Mouse (Mus musculus) forebrain, embryonic 13.5 days (tissue): Measurements from ENCODE around the gene Fbxw9. TPM values are rescaled to one million over a fixed set of nuclear protein-coding genes. Genes with fewer than 3 reads are reported as not detected.

ENCODE experiments used
- ATAC-seq: fragments of 200-750 bp; cut with Nextera tagmentation; 2 replicates; pipeline ENCODE4 v1.8.0; 2017
- H3K27ac ChIP-seq: fragments of 300-500 bp; sonication (generic); 2 replicates; pipeline ENCODE4 v1.5.1; 2015; ENCODE audit warnings: inconsistent platforms, mild to moderate bottlenecking, moderate library complexity
- H3K27me3 ChIP-seq: fragments of 300-500 bp; sonication (generic); 2 replicates; pipeline ENCODE4 v1.6.1; 2015; ENCODE audit warnings: mild to moderate bottlenecking, inconsistent platforms
- H3K36me3 ChIP-seq: fragments of 300-500 bp; sonication (generic); 2 replicates; pipeline ENCODE4 v1.6.1; 2015; ENCODE audit warnings: mild to moderate bottlenecking, inconsistent platforms; ENCODE audit not compliant: poor library complexity, severe bottlenecking
- H3K4me1 ChIP-seq: fragments of 300-500 bp; sonication (generic); 2 replicates; pipeline ENCODE4 v1.6.1; 2015; ENCODE audit warnings: inconsistent platforms
- H3K4me2 ChIP-seq: fragments of 300-500 bp; sonication (generic); 2 replicates; pipeline ENCODE4 v1.6.1; 2015; ENCODE audit warnings: inconsistent platforms, mild to moderate bottlenecking, moderate library complexity
- H3K4me3 ChIP-seq: fragments of 300-500 bp; sonication (generic); 2 replicates; pipeline ENCODE4 v1.5.1; 2015; ENCODE audit warnings: mild to moderate bottlenecking, inconsistent platforms
- H3K9ac ChIP-seq: fragments of 300-500 bp; sonication (generic); 2 replicates; pipeline ENCODE4 v1.6.1; 2015; ENCODE audit warnings: mild to moderate bottlenecking, inconsistent platforms
- H3K9me3 ChIP-seq: fragments of 300-500 bp; sonication (generic); replicated peaks from 2 replicates; pipeline ENCODE4 v1.6.1; 2016; ENCODE audit warnings: inconsistent platforms
- whole genome bisulfite sequencing: fragments of 180-500 bp; shearing (Covaris S2); methylation state at CpG from one replicate; pipeline ENCODE4 v1.1.7; 2015; 5-methylcytosine and 5-hydroxymethylcytosine counted together
- polyA plus RNA-seq: library from polyadenylated mRNA; unstranded; fragments of >200 nt; fragmentation: Nextera tagmentation; extraction: Ambion mirVana; gene quantifications from 2 replicates; pipeline ENCODE4 v1.2.1, GENCODE M21; 2015

The Fbxw9 gene
- polyA plus RNA-seq = 39.4 and 49.1 TPM in 2 replicates

DNA sequence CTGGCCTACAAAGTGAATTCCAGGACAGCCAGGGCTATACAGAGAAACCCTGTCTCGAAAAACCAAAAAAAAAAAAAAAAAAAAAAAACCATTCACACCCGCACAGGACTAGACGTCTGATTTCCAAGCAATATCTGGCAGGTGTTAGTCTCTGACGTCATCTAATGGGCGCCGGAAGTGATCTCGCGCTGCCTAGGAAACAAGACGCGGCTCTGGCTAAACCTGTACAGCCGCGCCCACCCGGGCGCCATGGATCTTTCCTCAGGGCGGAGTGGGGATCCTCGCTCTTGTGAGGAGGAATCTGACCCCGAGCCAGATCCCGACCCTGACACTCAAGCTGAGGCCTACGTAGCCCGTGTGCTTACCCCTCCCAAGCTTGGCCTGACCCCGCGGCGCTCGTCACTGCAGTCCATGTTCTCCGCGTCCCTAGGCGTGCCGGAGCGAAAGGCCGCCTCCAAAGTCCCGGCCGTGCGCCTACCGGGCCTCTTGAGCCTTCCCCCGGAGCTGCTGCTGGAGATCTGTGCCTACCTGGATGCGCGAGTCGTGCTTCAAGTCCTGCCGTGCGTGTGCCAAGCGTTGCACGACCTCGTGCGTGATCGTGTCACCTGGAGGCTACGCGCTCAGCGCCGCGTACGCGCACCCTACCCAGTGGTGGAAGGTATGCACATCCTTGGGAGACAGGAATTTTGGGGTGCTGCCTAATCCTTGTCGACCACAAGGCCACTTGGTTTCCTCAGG lies at the start of gene Fbxw9:
Gene Fbxw9, plus strand, starts transcription at position 177 of the 738 bp plus-strand sequence.
- H3K27me3 ChIP-seq = no peaks in the 10 kb centered on the region
- under 1% methylated on average over 52 of the region's 53 CpGs for WGBS
- ATAC-seq = peak; percentile 95
- H3K27ac ChIP-seq = no peak within 1 kb of the TSS
- H3K9ac ChIP-seq = peak within 1 kb of the TSS; percentile 78
- peak within 1 kb of the TSS; percentile 93 for H3K4me3 ChIP-seq
- peaks cover 43% of the 10 kb centered on the region for H3K36me3 ChIP-seq
- no peaks in the 10 kb centered on the region for H3K9me3 ChIP-seq
- peaks cover 23% of the 10 kb centered on the region for H3K4me1 ChIP-seq
- H3K4me2 ChIP-seq = peak within 1 kb of the TSS; percentile 98

DNA sequence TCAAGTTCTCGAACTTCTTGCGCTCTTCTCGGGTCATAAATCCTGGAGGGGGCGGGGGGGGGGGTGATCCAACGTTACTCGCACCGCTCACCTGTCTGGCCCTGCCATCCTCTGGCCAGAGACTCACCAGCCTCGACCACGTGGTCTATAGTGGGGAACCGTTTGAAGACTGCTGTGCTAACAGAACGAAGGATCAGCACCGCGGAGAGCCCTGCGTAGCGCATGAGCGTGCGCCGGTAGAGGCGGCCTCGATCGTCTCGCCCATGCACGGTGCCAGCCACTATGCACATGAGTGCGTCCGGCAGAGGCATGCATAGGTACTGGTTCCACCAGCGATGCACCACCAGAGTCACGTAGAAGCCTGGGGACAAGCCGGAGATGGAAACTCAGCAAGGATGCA lies 48.6 kb upstream of the Fbxw9 start:
- Histone ChIP-seq H3K4me2 (no peak overlapping the region), H3K9me3 (no peaks in the 10 kb centered on the region; the same call in 1 of the 2 replicates), H3K27ac (no peak overlapping the region), H3K27me3 (peaks cover 61% of the 10 kb centered on the region), H3K4me1 (no peaks in the 10 kb centered on the region), H3K4me3 (no peak overlapping the region), H3K9ac (no peak overlapping the region), H3K36me3 (no peaks in the 10 kb centered on the region)
- WGBS = 17% methylated on average over 28 of the region's 28 CpGs
- no peak for ATAC-seq

DNA sequence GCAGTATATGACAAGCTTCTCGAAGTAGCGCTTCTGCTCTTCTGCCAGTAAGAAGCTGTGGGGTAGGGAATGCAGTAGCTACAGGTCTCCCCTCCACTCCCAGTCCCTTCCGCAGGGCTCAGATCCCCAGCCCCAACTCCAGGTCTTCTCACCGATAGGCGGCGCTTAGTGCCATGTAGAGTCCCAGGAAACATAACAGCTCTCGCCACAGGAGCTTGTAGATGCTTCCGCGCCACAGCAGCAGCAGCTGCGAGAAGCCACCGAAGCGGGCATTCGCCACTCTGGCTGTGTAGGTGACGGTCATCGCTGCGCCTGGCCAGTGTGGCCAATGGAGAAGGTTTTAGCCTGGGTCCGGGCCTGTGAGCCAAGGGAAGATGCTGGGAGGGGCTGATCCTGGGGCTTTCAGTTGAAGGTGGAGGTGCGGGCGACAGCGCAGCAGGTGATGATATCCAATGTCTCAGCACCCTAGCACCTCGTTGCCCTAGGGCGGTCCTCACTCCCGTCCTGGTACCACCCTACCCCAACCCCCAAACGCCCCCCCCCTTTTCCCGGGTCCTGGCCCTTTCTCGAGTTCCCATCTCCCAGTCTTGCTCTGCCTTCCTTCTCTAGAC lies 46.5 kb upstream of the Fbxw9 start:
- ATAC-seq = peak; percentile 81
- 6% methylated on average over 26 of the region's 26 CpGs for WGBS
- H3K27me3 ChIP-seq = peaks cover 53% of the 10 kb centered on the region
- peak overlapping the region; percentile 62 for H3K9ac ChIP-seq
- peak overlapping the region; percentile 36 for H3K4me3 ChIP-seq
- H3K4me2 ChIP-seq = peak overlapping the region; percentile 72
- no peaks in the 10 kb centered on the region for H3K4me1 ChIP-seq
- H3K27ac ChIP-seq = no peak overlapping the region
- no peaks in the 10 kb centered on the region; the same call in 1 of the 2 replicates for H3K9me3 ChIP-seq
- H3K36me3 ChIP-seq = peaks cover 11% of the 10 kb centered on the region

DNA sequence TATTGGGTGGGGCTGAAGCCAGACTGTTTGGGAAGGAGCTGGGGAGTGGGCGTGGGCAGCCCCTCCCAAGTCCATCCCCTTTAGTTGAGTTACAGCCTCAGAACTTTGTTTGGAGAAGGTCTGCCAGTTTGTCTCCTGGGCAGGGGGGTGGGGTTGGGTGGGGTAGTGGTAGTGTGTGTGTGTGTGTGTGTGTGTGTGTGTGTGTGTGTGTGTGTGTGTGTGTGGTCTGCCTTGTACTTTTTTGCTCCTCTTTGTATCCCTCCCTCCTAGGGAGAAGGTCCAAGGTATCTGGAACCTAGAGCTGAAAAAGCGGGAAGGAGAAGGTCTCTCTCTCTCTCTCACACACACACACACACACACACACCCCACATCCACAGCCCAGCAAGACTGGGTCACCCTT lies 45.4 kb upstream of the Fbxw9 start, which contains the start of gene Best2:
Gene Best2, minus strand, starts transcription at position 101 of the 400 bp plus-strand sequence.
- no peaks in the 10 kb centered on the region; the same call in 1 of the 2 replicates for H3K9me3 ChIP-seq
- peaks cover 43% of the 10 kb centered on the region for H3K27me3 ChIP-seq
- H3K4me2 ChIP-seq = peak within 1 kb of the TSS; percentile 72
- no peaks in the 10 kb centered on the region for H3K4me1 ChIP-seq
- peak within 1 kb of the TSS; percentile 36 for H3K4me3 ChIP-seq
- peak within 1 kb of the TSS; percentile 62 for H3K9ac ChIP-seq
- H3K36me3 ChIP-seq = peaks cover 22% of the 10 kb centered on the region
- 93% methylated on average over 1 of the region's 2 CpGs for WGBS
- no peak for ATAC-seq
- H3K27ac ChIP-seq = no peak within 1 kb of the TSS

DNA sequence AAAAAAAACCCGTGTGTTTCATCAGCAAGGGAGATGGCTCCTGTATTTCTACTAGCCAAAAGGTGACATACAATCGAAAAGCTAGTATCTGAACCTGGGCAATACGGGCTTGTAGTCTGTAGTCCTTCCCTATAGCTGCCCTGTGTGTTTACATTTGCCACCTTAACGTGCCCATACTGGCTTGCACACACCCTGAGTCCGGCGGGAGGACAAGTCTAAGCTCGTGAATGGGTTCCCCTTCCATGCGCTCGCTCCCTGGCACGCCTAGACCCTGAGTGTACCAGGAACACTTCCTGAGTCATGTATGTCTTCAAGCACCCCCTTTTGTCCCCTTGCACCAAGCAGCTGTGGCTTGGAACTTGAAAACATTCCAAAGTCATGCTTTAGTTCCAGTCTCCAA lies 43.1 kb upstream of the Fbxw9 start:
- H3K4me3 ChIP-seq = no peak overlapping the region
- H3K4me2 ChIP-seq = no peak overlapping the region
- H3K9ac ChIP-seq = no peak overlapping the region
- no peak overlapping the region for H3K27ac ChIP-seq
- no peaks in the 10 kb centered on the region for H3K4me1 ChIP-seq
- no peaks in the 10 kb centered on the region for H3K9me3 ChIP-seq
- WGBS = 68% methylated on average over 10 of the region's 10 CpGs
- peaks cover 45% of the 10 kb centered on the region for H3K36me3 ChIP-seq
- no peak for ATAC-seq
- H3K27me3 ChIP-seq = peaks cover 27% of the 10 kb centered on the region

DNA sequence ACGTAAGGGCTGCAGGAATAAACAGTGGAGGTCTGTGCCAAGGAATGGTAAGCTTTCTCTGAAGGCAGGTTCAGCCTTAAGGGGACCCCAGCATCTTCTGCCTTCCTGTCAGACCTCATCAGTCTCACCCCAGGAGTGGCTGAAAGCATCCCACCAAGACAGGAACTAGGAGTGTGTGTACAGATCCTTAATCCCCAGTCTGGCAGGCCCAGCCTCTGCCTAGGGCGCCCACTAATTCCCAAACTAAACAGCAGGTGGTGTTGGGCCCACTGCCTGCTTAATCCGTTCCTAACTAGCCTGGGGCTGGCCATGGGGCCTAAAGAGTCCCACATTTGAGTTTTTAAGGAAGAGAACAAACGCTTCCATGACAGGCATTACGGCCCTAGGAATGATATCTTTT lies 42.6 kb upstream of the Fbxw9 start:
- 17% methylated on average over 5 of the region's 5 CpGs for WGBS
- ATAC-seq = no peak
- Histone ChIP-seq H3K4me3 (no peak overlapping the region), H3K4me2 (no peak overlapping the region), H3K9ac (no peak overlapping the region), H3K4me1 (no peaks in the 10 kb centered on the region), H3K36me3 (peaks cover 50% of the 10 kb centered on the region), H3K27ac (no peak overlapping the region), H3K27me3 (peaks cover 25% of the 10 kb centered on the region), H3K9me3 (no peaks in the 10 kb centered on the region)

DNA sequence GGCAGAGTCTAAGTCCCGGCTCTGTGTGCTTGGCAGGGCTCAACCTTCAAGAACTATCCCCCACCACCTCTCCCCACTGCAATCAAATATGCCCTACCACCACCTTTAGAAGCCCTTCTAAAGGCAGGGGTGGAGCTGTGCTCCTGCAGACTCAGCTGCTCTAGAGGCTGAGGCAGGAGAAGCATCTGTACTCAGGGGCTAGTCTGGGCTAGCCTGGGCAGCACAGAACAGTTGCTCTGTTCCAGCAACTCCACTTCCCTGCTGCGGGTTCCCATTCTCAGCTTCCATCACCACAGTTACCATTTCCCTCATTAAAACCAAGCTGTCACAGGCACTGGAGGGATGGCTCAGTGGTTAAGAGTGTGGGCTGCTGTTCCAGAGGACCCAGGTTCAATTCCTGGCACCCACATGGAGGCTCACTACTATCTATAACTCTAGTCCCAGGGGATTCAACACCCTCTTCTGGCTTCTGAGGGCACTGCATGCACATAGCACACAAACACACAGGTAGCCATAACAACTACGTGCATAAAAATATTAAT lies 38.3 kb upstream of the Fbxw9 start:
- Histone ChIP-seq H3K4me2 (no peak overlapping the region), H3K27me3 (no peaks in the 10 kb centered on the region), H3K4me1 (peaks cover 23% of the 10 kb centered on the region), H3K9me3 (no peaks in the 10 kb centered on the region), H3K9ac (no peak overlapping the region), H3K36me3 (peaks cover 70% of the 10 kb centered on the region), H3K4me3 (no peak overlapping the region), H3K27ac (no peak overlapping the region)
- WGBS = 91% methylated on average over 3 of the region's 3 CpGs
- ATAC-seq = no peak

DNA sequence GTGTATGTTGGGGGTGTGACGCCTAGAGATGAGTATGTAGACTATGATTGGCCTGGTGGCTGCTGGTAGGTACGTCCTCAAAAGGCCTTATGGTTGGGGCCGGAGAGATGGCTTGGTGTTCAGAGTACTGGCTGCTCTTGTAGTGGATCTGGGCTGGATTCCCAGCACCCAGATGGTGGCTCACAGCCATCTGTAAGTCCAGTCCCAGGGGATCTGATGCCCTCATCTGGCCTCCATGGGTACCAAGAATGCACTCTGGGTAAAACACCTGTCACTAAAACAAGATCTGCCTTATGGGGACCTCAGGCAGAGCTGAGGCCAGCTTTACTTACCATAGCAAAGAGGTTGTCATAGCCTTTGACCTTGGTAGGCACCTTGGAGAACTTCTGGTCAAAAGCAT lies 36.0 kb upstream of the Fbxw9 start:
- H3K27ac ChIP-seq = no peak overlapping the region
- H3K4me3 ChIP-seq = peak overlapping the region; percentile 93
- peaks cover 36% of the 10 kb centered on the region for H3K4me1 ChIP-seq
- H3K9ac ChIP-seq = no peak overlapping the region; the same call in 1 of the 2 replicates
- H3K4me2 ChIP-seq = peak overlapping the region; percentile 94
- peaks cover 54% of the 10 kb centered on the region for H3K36me3 ChIP-seq
- ATAC-seq = no peak
- no peaks in the 10 kb centered on the region for H3K9me3 ChIP-seq
- H3K27me3 ChIP-seq = no peaks in the 10 kb centered on the region
- WGBS = 96% methylated on average over 3 of the region's 3 CpGs

DNA sequence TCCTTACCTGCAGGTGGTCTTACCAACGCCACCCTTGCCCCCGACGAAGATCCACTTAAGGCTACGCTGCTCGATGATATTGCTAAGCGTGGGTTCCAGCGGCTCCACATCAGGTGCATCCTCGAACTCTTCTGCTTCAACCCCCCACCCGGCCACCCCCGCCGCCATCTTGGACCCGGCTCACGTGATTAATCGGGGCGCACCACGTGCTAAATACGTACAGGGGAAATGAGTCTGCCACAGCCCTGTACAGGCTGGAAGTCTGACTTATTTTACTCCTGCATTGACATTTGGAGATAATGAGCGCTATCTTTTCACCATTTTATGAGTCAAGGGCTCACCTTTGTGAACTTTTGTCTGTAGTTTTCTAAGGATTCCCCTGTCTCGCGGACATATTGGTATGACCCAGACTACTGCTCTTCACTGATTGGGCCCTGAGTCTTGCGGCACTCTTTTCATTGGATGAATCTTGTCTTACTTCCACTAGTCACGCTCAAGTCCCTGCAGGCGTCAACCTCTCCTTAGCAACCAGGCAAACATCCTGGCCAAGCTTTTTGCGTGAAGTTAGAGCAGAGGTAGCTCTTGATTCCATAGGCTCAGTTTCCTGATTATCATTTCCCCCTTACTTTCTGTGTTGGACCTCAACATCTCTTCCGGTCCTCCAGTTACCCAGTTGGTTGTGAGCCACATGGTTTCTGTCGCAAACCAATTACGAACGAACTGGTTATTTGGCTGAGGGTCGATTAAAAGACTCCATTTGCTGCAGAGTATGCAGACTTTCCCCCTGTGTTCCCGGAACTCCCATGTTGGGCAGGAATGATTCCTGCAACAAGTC lies 34.5 kb upstream of the Fbxw9 start, which contains the start of gene Asna1:
Gene Asna1, minus strand, starts transcription at position 184 of the 835 bp plus-strand sequence.
- Histone ChIP-seq H3K9ac (peak within 1 kb of the TSS; percentile 77), H3K4me1 (peaks cover 40% of the 10 kb centered on the region), H3K9me3 (no peaks in the 10 kb centered on the region), H3K27ac (peak within 1 kb of the TSS; percentile 92), H3K4me2 (peak within 1 kb of the TSS; percentile 94), H3K4me3 (peak within 1 kb of the TSS; percentile 93), H3K27me3 (no peaks in the 10 kb centered on the region), H3K36me3 (peaks cover 52% of the 10 kb centered on the region)
- ATAC-seq = peak; percentile 93
- WGBS = 6% methylated on average over 30 of the region's 30 CpGs

DNA sequence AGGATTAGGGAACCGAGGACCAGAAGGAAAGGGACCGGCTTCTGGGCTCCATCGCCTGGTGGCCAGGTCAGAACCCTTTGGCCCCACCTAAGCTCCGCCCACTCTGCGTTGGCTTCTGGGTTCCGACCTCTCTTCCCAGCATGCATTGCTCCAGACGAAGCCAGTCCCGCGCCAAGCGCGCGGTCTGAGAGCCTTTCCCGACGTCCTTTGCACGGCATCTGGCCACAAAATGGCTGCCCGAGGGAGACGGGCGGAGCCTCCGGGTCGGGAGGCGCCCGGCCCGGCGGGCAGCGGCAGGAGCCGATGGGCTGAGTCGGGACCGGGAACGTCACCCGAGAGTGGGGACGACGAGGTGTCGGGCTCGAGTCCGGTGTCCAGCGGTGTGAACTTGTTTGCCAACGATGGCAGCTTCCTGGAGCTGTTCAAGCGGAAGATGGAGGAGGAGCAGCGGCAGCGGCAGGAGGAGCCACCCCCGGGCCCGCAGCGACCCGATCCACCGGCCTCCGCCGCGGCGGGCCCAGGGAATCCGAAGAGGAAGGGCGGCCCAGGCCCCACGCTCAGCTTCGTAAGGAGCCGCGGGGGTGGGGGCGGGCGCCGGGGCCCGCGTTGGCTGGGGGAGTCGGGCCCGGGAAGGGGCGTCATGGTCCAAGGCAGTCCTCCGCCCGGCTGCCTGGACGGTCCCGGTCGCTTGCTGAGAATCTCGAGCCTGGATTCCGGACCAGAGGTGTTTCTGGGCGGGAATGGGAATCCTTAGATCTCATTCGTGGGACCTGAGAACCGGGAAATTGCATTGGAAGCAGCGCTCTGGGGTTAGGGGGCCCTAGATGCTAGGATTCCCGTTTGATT lies 33.0 kb upstream of the Fbxw9 start, which contains the start of gene Trir:
Gene Trir, plus strand, starts transcription at position 154 of the 846 bp plus-strand sequence.
- under 1% methylated on average over 75 of the region's 75 CpGs for WGBS
- peaks cover 40% of the 10 kb centered on the region for H3K4me1 ChIP-seq
- H3K27me3 ChIP-seq = no peaks in the 10 kb centered on the region
- H3K27ac ChIP-seq = peak within 1 kb of the TSS; percentile 92
- H3K4me2 ChIP-seq = peak within 1 kb of the TSS; percentile 94
- H3K9ac ChIP-seq = peak within 1 kb of the TSS; percentile 100
- peak within 1 kb of the TSS; percentile 99 for H3K4me3 ChIP-seq
- peak; percentile 80 for ATAC-seq
- no peaks in the 10 kb centered on the region for H3K9me3 ChIP-seq
- H3K36me3 ChIP-seq = peaks cover 51% of the 10 kb centered on the region

DNA sequence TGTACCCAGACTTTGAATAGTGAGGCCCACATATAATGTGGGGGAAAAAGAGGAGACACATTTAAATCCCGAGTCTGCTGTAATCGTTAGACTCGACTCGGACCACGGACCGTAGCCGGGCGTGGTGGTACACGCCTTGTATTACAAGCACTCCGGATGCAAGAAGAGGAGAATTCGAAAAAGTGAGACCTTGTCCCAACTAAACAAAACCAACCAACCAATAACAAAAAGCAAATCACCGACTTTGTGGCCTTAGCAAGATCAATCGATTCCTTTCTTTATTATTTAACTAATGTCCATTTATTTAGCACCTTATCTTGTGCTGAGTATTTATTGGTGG lies 32.4 kb upstream of the Fbxw9 start:
- Histone ChIP-seq H3K36me3 (peaks cover 51% of the 10 kb centered on the region), H3K9me3 (no peaks in the 10 kb centered on the region), H3K4me2 (peak overlapping the region; percentile 94), H3K4me1 (peaks cover 40% of the 10 kb centered on the region), H3K9ac (peak overlapping the region; percentile 100), H3K4me3 (peak overlapping the region; percentile 99), H3K27ac (peak overlapping the region; percentile 92), H3K27me3 (no peaks in the 10 kb centered on the region)
- 2% methylated on average over 13 of the region's 13 CpGs for WGBS
- no peak for ATAC-seq
